12 mouse cellular contexts compared by ENCODE assay signal in the genomic region with DNA sequence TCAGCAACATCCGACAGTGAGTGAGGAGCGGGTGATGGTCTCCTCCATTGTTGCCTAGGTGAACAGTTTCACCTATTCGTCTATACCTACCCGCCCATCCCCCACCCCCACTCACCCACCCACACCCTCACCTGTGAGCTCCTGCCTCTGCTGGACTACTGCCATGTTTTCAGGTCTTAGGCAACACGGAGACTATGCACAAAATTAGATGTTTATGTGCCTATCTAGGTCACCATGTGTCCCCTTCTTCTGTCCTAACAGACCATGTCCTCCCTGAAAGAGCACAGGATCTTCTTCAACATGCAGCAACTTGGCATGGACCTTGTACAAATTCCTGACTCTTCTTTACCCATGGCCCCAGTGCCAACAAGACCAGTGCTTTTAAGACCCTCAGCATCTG.
DNase-seq lines count a peak whose midpoint lies in the region; ATAC-seq and TF ChIP-seq lines count a peak whose summit lies in the region.
"Had no signal": no experiment of that assay in that cellular context is flagged by ENCODE, and none has a peak within 500 bp of the region (broad histone marks: within the 10 kb centered on the region; RNA-seq: fewer than 3 reads in every experiment).

No protein-coding gene starts in this region.

- DNase-seq in heart, postnatal 14 days: no peak
- no peak for DNase-seq in left cerebral cortex, adult 2 months (ENCODE audit: extremely low spot score in 1 of 2, low spot score in 2 of 2)
- no peak for DNase-seq in left cerebral cortex, postnatal 14 days (ENCODE audit: low spot score in 2 of 2)
- peak; percentile 54 to 82 for DNase-seq in cerebellum, adult 2 months
- peak; percentile 48 for DNase-seq in lung, postnatal 36 days
- DNase-seq: gastrocnemius, postnatal 36 days; kidney, postnatal 36 days; right cerebral cortex, postnatal 25 days had no signal

- H3K9ac ChIP-seq in heart, embryonic 12.5 days: no peak overlapping the region
- no peak overlapping the region for H3K9ac ChIP-seq in hindbrain, embryonic 13.5 days

- no peaks in the 10 kb centered on the region for H3K9me3 ChIP-seq in heart, embryonic 12.5 days (replicated peaks)
- no peaks in the 10 kb centered on the region for H3K9me3 ChIP-seq in hindbrain, embryonic 13.5 days

- no peak for ATAC-seq in heart, embryonic 12.5 days (ENCODE audit: insufficient number of reproducible peaks, low FRiP score)
- ATAC-seq in hindbrain, embryonic 13.5 days (ENCODE audit: low FRiP score): no peak
- ATAC-seq: forebrain, embryonic 16.5 days had no signal

- intact Hi-C loops in heart, postnatal 14 days (cut with DNase I): no loop called here
- intact Hi-C loops in left cerebral cortex, adult 2 months (cut with DNase I): no loop called here
- intact Hi-C loops in left cerebral cortex, postnatal 14 days (cut with DNase I): no loop called here

- TF ChIP-seq CTCF in left cerebral cortex, adult 2 months (IDR thresholded peaks at IDR 0.05): no peak
- no peak for TF ChIP-seq CTCF in cerebellum, adult 2 months (IDR thresholded peaks at IDR 0.05; ENCODE audit: borderline replicate concordance, insufficient read depth, low read depth, low read length)

- H3K4me3 ChIP-seq in heart, embryonic 12.5 days: no peak overlapping the region
- H3K4me3 ChIP-seq in left cerebral cortex, adult 2 months: no peak overlapping the region
- no peak overlapping the region for H3K4me3 ChIP-seq in cerebellum, adult 2 months (replicated peaks; ENCODE audit: insufficient read depth, low read depth, low read length)
- H3K4me3 ChIP-seq in hindbrain, embryonic 13.5 days: no peak overlapping the region

- peaks cover 46% of the 10 kb centered on the region for H3K36me3 ChIP-seq in heart, embryonic 12.5 days
- H3K36me3 ChIP-seq in hindbrain, embryonic 13.5 days: no peaks in the 10 kb centered on the region

- no peaks in the 10 kb centered on the region for H3K27me3 ChIP-seq in heart, embryonic 12.5 days (replicated peaks)
- H3K27me3 ChIP-seq in cerebellum, adult 2 months (ENCODE audit: control insufficient read depth, insufficient read depth, low read length): no peaks in the 10 kb centered on the region
- no peaks in the 10 kb centered on the region for H3K27me3 ChIP-seq in hindbrain, embryonic 13.5 days

- peaks cover 78% of the 10 kb centered on the region for H3K4me1 ChIP-seq in heart, embryonic 12.5 days (replicated peaks)
- peaks cover 55% of the 10 kb centered on the region for H3K4me1 ChIP-seq in cerebellum, adult 2 months (ENCODE audit: control insufficient read depth, insufficient read depth, low read length)
- peaks cover 13% of the 10 kb centered on the region; the same call in 1 of the 2 replicates for H3K4me1 ChIP-seq in hindbrain, embryonic 13.5 days (replicated peaks)

- peak overlapping the region; percentile 99 for H3K27ac ChIP-seq in heart, embryonic 12.5 days (ENCODE audit: poor library complexity, severe bottlenecking)
- H3K27ac ChIP-seq in left cerebral cortex, adult 2 months: peak overlapping the region; percentile 16
- H3K27ac ChIP-seq in cerebellum, adult 2 months (ENCODE audit: insufficient read depth, low read length): peak overlapping the region; percentile 95
- H3K27ac ChIP-seq in hindbrain, embryonic 13.5 days: no peak overlapping the region

- WGBS in heart, embryonic 12.5 days: 54% methylated on average over 5 of the region's 5 CpGs
- WGBS in cerebellum, adult 2 months: 54% methylated on average over 5 of the region's 5 CpGs
- 84% methylated on average over 5 of the region's 5 CpGs for WGBS in hindbrain, embryonic 13.5 days

- no peak for TF ChIP-seq POLR2A in cerebellum, adult 2 months (IDR thresholded peaks at IDR 0.05; ENCODE audit: borderline replicate concordance, insufficient read depth, low read length)

- H3K4me2 ChIP-seq in heart, embryonic 12.5 days: no peak overlapping the region
- H3K4me2 ChIP-seq in hindbrain, embryonic 13.5 days: no peak overlapping the region
- H3K4me2 ChIP-seq: midbrain, embryonic 11.5 days had no signal

Comparison
In these comparisons a context has a peak if more than half of its experiments do, and no peak if none do; other contexts are left out.
1. DNase-seq: peak in cerebellum, adult 2 months (2 of 2) and lung, postnatal 36 days (single experiment); none in heart, postnatal 14 days (0 of 2), left cerebral cortex, adult 2 months (0 of 2) and left cerebral cortex, postnatal 14 days (0 of 2).